31 mouse cellular contexts compared by ENCODE assay signal in genomic region chr1:186307627-186308026, GRCm38 (mm10).
DNase-seq lines count a peak whose midpoint lies in the region; ATAC-seq and TF ChIP-seq lines count a peak whose summit lies in the region.
"Had no signal": no experiment of that assay in that cellular context is flagged by ENCODE, and none has a peak within 500 bp of the region (broad histone marks: within the 10 kb centered on the region; RNA-seq: fewer than 3 reads in every experiment).

No protein-coding gene starts in this region.

- no peak overlapping the region for H3K9ac ChIP-seq in midbrain, embryonic 11.5 days (ENCODE audit: low read length)
- no peak overlapping the region for H3K9ac ChIP-seq in midbrain, embryonic 16.5 days (ENCODE audit: low read depth, low read length)
- no peak overlapping the region for H3K9ac ChIP-seq in lung, embryonic 14.5 days
- no peak overlapping the region for H3K9ac ChIP-seq in forebrain, embryonic 16.5 days (replicated peaks; ENCODE audit: low read depth, low read length)
- H3K9ac ChIP-seq: embryonic facial prominence, embryonic 15.5 days; forebrain, embryonic 13.5 days; hindbrain, embryonic 14.5 days; limb, embryonic 15.5 days; liver, embryonic 14.5 days; midbrain, embryonic 15.5 days had no signal

- no peak overlapping the region for H3K4me3 ChIP-seq in midbrain, embryonic 11.5 days (ENCODE audit: low read depth, low read length)
- no peak overlapping the region for H3K4me3 ChIP-seq in midbrain, embryonic 16.5 days (ENCODE audit: low read depth, low read length)
- H3K4me3 ChIP-seq in lung, embryonic 14.5 days (ENCODE audit: low read depth, low read length) = no peak overlapping the region
- H3K4me3 ChIP-seq in forebrain, embryonic 16.5 days (replicated peaks; ENCODE audit: low read length) = no peak overlapping the region
- H3K4me3 ChIP-seq: embryonic facial prominence, embryonic 10.5 days; embryonic facial prominence, embryonic 15.5 days; forebrain, embryonic 13.5 days; gastrocnemius, adult 2 months; limb, embryonic 10.5 days; limb, embryonic 15.5 days; midbrain, embryonic 15.5 days had no signal

- TF ChIP-seq CTCF in lung, embryonic 14.5 days (IDR thresholded peaks at IDR 0.05; ENCODE audit: low read depth) = no peak

- peak; percentile 21 for DNase-seq in midbrain, embryonic 11.5 days (ENCODE audit: low spot score, missing footprints)
- DNase-seq in lung, embryonic 14.5 days = peak; percentile 64
- peak; percentile 8 for DNase-seq in lung, postnatal 14 days
- no peak for DNase-seq in natural killer cell, adult 2 months (ENCODE audit: low spot score in 2 of 2)
- no peak for DNase-seq in left cerebral cortex, postnatal 25 days (ENCODE audit: low spot score in 2 of 2)
- no peak for DNase-seq in urinary bladder, postnatal 14 days (ENCODE audit: low spot score)
- DNase-seq: adrenal gland, adult 2 months; cerebellum, adult 2 months; cerebellum, postnatal 14 days; gastrocnemius, adult 2 months; gastrocnemius, postnatal 36 days; heart, adult 18-20 months; heart, postnatal 36 days; kidney, adult 11 months; kidney, postnatal 4 days; retina, postnatal 1 day; right cerebral cortex, postnatal 14 days; thymus, postnatal 4 days had no signal

- intact Hi-C loops in left cerebral cortex, postnatal 25 days (cut with DNase I) = no loop called here

- no peaks in the 10 kb centered on the region for H3K9me3 ChIP-seq in midbrain, embryonic 11.5 days (ENCODE audit: control insufficient read depth, low read length)
- no peaks in the 10 kb centered on the region for H3K9me3 ChIP-seq in midbrain, embryonic 16.5 days (replicated peaks; ENCODE audit: control insufficient read depth, low read length, poor library complexity, severe bottlenecking)
- H3K9me3 ChIP-seq in lung, embryonic 14.5 days (ENCODE audit: low read depth, low read length) = no peaks in the 10 kb centered on the region
- H3K9me3 ChIP-seq in forebrain, embryonic 16.5 days (ENCODE audit: control insufficient read depth, low read length) = no peaks in the 10 kb centered on the region
- H3K9me3 ChIP-seq: embryonic facial prominence, embryonic 10.5 days; embryonic facial prominence, embryonic 15.5 days; forebrain, embryonic 13.5 days; limb, embryonic 10.5 days; limb, embryonic 15.5 days; midbrain, embryonic 15.5 days had no signal

- no peak overlapping the region for H3K4me2 ChIP-seq in midbrain, embryonic 11.5 days
- H3K4me2 ChIP-seq in midbrain, embryonic 16.5 days (ENCODE audit: low read length) = no peak overlapping the region
- H3K4me2 ChIP-seq in lung, embryonic 14.5 days = no peak overlapping the region
- H3K4me2 ChIP-seq in forebrain, embryonic 16.5 days (ENCODE audit: low read length) = no peak overlapping the region
- H3K4me2 ChIP-seq: embryonic facial prominence, embryonic 15.5 days; forebrain, embryonic 13.5 days; heart, embryonic 11.5 days; hindbrain, embryonic 14.5 days; limb, embryonic 15.5 days; midbrain, embryonic 15.5 days had no signal

- H3K36me3 ChIP-seq in midbrain, embryonic 11.5 days (ENCODE audit: control insufficient read depth, insufficient read depth, low read length) = no peaks in the 10 kb centered on the region
- H3K36me3 ChIP-seq in midbrain, embryonic 16.5 days (ENCODE audit: control insufficient read depth, insufficient read depth, low read length) = no peaks in the 10 kb centered on the region
- H3K36me3 ChIP-seq in lung, embryonic 14.5 days (ENCODE audit: insufficient read depth) = no peaks in the 10 kb centered on the region
- H3K36me3 ChIP-seq in forebrain, embryonic 16.5 days (ENCODE audit: control insufficient read depth, insufficient read depth) = no peaks in the 10 kb centered on the region
- H3K36me3 ChIP-seq: embryonic facial prominence, embryonic 10.5 days; embryonic facial prominence, embryonic 15.5 days; G1E; limb, embryonic 10.5 days; limb, embryonic 15.5 days; midbrain, embryonic 15.5 days had no signal

- WGBS in midbrain, embryonic 11.5 days = 86% methylated on average over 6 of the region's 6 CpGs
- 90% methylated on average over 6 of the region's 6 CpGs for WGBS in midbrain, embryonic 16.5 days
- 60% methylated on average over 6 of the region's 6 CpGs for WGBS in lung, embryonic 14.5 days
- 84% methylated on average over 6 of the region's 6 CpGs for WGBS in forebrain, embryonic 16.5 days

- H3K4me1 ChIP-seq in midbrain, embryonic 11.5 days (ENCODE audit: control insufficient read depth, insufficient read depth, low read length) = no peaks in the 10 kb centered on the region
- no peaks in the 10 kb centered on the region for H3K4me1 ChIP-seq in midbrain, embryonic 16.5 days (ENCODE audit: control insufficient read depth, insufficient read depth, low read length)
- no peaks in the 10 kb centered on the region for H3K4me1 ChIP-seq in lung, embryonic 14.5 days (ENCODE audit: insufficient read depth)
- no peaks in the 10 kb centered on the region for H3K4me1 ChIP-seq in forebrain, embryonic 16.5 days (replicated peaks; ENCODE audit: control insufficient read depth, insufficient read depth, low read length)
- H3K4me1 ChIP-seq: forebrain, embryonic 13.5 days; midbrain, embryonic 15.5 days had no signal

- no peak overlapping the region for H3K27ac ChIP-seq in midbrain, embryonic 11.5 days (ENCODE audit: low read depth, low read length)
- no peak overlapping the region for H3K27ac ChIP-seq in midbrain, embryonic 16.5 days (ENCODE audit: low read length)
- no peak overlapping the region for H3K27ac ChIP-seq in lung, embryonic 14.5 days (ENCODE audit: low read depth)
- no peak overlapping the region for H3K27ac ChIP-seq in forebrain, embryonic 16.5 days (ENCODE audit: low read length)
- H3K27ac ChIP-seq: embryonic facial prominence, embryonic 10.5 days; embryonic facial prominence, embryonic 15.5 days; forebrain, embryonic 13.5 days; gastrocnemius, adult 2 months; hindbrain, embryonic 14.5 days; limb, embryonic 10.5 days; limb, embryonic 15.5 days; liver, embryonic 14.5 days; midbrain, embryonic 15.5 days had no signal

- H3K27me3 ChIP-seq in midbrain, embryonic 11.5 days (ENCODE audit: control insufficient read depth, insufficient read depth, low read length) = no peaks in the 10 kb centered on the region
- no peaks in the 10 kb centered on the region for H3K27me3 ChIP-seq in midbrain, embryonic 16.5 days (ENCODE audit: control insufficient read depth, insufficient read depth, low read depth, low read length)
- no peaks in the 10 kb centered on the region for H3K27me3 ChIP-seq in lung, embryonic 14.5 days (ENCODE audit: insufficient read depth, low read length)
- H3K27me3 ChIP-seq in forebrain, embryonic 16.5 days (replicated peaks; ENCODE audit: control insufficient read depth, insufficient read depth, low read length) = no peaks in the 10 kb centered on the region; the same call in 1 of the 2 replicates
- H3K27me3 ChIP-seq: embryonic facial prominence, embryonic 15.5 days; forebrain, embryonic 13.5 days; limb, embryonic 15.5 days; midbrain, embryonic 15.5 days had no signal

- ATAC-seq in midbrain, embryonic 11.5 days (ENCODE audit: low FRiP score) = no peak
- ATAC-seq in midbrain, embryonic 16.5 days = no peak
- peak; percentile 70; the same call in 1 of the 2 replicates for ATAC-seq in lung, embryonic 14.5 days (ENCODE audit: insufficient read depth)
- no peak for ATAC-seq in forebrain, embryonic 16.5 days
- ATAC-seq: forebrain, embryonic 13.5 days; inflammation-experienced regulatory T-cells, adult 6 months; midbrain, embryonic 15.5 days had no signal

Comparison
In these comparisons a context has a peak if more than half of its experiments do, and no peak if none do; other contexts are left out.
1. DNase-seq: peak in midbrain, embryonic 11.5 days (single experiment), lung, embryonic 14.5 days (single experiment) and lung, postnatal 14 days (single experiment); none in natural killer cell, adult 2 months (0 of 2), left cerebral cortex, postnatal 25 days (0 of 2) and urinary bladder, postnatal 14 days (single experiment).